Mouse (Mus musculus): Measurements from ENCODE around the gene Pwp1. TPM values are rescaled to one million over a fixed set of nuclear protein-coding genes. Genes with fewer than 3 reads are reported as not detected.

The Pwp1 gene
- polyA plus RNA-seq (2017; shearing (Covaris generic)): 10 to 100 TPM; 41.5 to 64.8 TPM

GRCm38 (mm10) chr10:85829085-85829853 lies at the start of gene Pwp1:
Gene Pwp1 (plus strand): TSS chr10:85829494.

GRCm38 (mm10) chr10:85916498-85917309 lies 87.4 kb downstream of the Pwp1 start, which contains the start of gene Prdm4:
Gene Prdm4 (minus strand): TSS chr10:85917142.

GRCm38 (mm10) chr10:85927676-85928445 lies 98.6 kb downstream of the Pwp1 start, which contains the start of gene Ascl4:
Gene Ascl4 (plus strand): TSS chr10:85927681.

Other genes with a start within 250 kb of the Pwp1 start
- 10 to 100 TPM; 22.6 to 25.4 TPM for gene Prdm4, start 87.6 kb downstream of the Pwp1 start, polyA plus RNA-seq (2017; shearing (Covaris generic))
- gene Ascl4, start 98.2 kb downstream of the Pwp1 start, polyA plus RNA-seq (2017; shearing (Covaris generic)): under 1 TPM; 0.39 to 0.47 TPM
- gene Rtcb, start 128.3 kb downstream of the Pwp1 start, polyA plus RNA-seq (2017; shearing (Covaris generic)): 100 to 1,000 TPM; 110 to 140 TPM
- under 1 TPM in 1 of 2 experiments, not detected in 1; 0.16 TPM for gene Bpifc, start 182.4 kb downstream of the Pwp1 start, polyA plus RNA-seq (2017; shearing (Covaris generic))
- gene Fbxo7, start 192.5 kb downstream of the Pwp1 start, polyA plus RNA-seq (2017; shearing (Covaris generic)): 10 to 100 TPM; 45.2 to 52.7 TPM

Data from activated CD4-positive, CD25-positive, alpha-beta regulatory T cell (primary cell).